Mouse (Mus musculus): ENCODE results near the gene Odf4. TPM values are rescaled to one million over a fixed set of nuclear protein-coding genes. Genes with fewer than 3 reads are reported as not detected.
"Not testable (repeated sequence)": the region's sequence is repeated elsewhere in the genome, so short reads cannot be mapped to it uniquely, and the experiment has no call there.

Odf4 gene
- 0.22 TPM in 1 of 2 replicates, not detected in the other for polyA plus RNA-seq (2015; fragmentation: Nextera tagmentation; extraction: Ambion mirVana)

DNA sequence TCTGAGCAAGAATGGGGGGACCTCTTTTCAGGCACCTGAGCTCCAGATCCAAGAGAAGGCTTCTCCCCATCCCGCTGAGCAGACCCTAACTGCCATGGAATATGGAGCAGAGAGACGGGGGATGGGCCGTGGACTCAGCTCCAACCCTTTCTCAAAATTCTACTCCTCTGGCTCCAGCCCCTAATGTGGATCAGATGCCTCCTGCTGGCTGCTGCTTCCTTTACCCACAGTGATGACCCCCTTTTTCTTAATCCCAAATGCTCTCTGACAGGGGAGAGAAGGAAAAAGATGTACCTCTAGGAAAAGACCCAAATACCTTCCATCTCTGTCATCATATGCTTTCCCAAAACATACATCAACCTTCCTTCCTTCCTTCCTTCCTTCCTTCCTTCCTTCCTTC is at the start of gene Odf4:
Gene Odf4 (minus strand): TSS at position 101 of the 400 bp plus-strand sequence.
- no peak for DNase-seq (ENCODE audit: low spot score)
- Histone ChIP-seq H3K36me3 (ENCODE audit: control insufficient read depth, insufficient read depth, low read length) (no peaks in the 10 kb centered on the region), H3K27ac (replicated peaks) (no peak within 1 kb of the TSS), H3K4me1 (replicated peaks; ENCODE audit: control insufficient read depth, insufficient read depth) (no peaks in the 10 kb centered on the region), H3K9me3 (ENCODE audit: control insufficient read depth, low read length) (no peaks in the 10 kb centered on the region), H3K4me2 (replicated peaks; ENCODE audit: low read depth) (no peak within 1 kb of the TSS), H3K27me3 (ENCODE audit: control insufficient read depth, insufficient read depth, low read length) (no peaks in the 10 kb centered on the region), H3K4me3 (ENCODE audit: low read depth, low read length) (no peak within 1 kb of the TSS), H3K9ac (ENCODE audit: low read length) (no peak within 1 kb of the TSS)
- WGBS = 92% methylated on average over 3 of the region's 3 CpGs
- no peak for TF ChIP-seq EP300 (optimal IDR thresholded peaks at IDR 0.05)
- no peak for TF ChIP-seq CTCF (IDR thresholded peaks at IDR 0.05; ENCODE audit: low read depth)
- no peak for ATAC-seq (ENCODE audit: low FRiP score, low TSS enrichment)

DNA sequence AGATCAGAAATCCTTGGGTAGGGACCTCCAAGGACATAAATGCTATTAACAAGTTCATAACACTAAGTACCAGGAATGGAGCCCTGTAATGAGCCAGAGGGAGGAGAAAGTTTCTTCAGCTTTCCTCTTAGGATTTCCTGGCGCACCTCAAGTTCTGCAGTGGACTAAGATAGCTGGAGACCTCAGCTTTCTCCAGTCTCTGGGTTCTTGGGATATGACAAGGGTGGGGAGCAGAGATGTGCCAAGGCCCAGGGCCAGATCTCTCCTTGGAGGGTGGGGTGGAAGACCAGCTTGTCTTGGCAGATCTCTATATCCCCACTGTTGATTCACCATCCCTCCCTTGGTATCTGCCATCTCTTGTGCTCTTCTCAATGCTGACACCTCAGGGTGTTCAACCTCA is 48.7 kb upstream of the Odf4 start:
- TF ChIP-seq EP300 (optimal IDR thresholded peaks at IDR 0.05) (no peak), CTCF (IDR thresholded peaks at IDR 0.05; ENCODE audit: low read depth) (no peak)
- Histone ChIP-seq H3K9me3 (ENCODE audit: control insufficient read depth, low read length) (no peaks in the 10 kb centered on the region), H3K4me1 (replicated peaks; ENCODE audit: control insufficient read depth, insufficient read depth) (0 out of 2 replicates have a peak, but pooled peaks cover 5% of the 10 kb centered on the region), H3K4me2 (replicated peaks; ENCODE audit: low read depth) (no peak overlapping the region), H3K4me3 (ENCODE audit: low read depth, low read length) (no peak overlapping the region), H3K27me3 (ENCODE audit: control insufficient read depth, insufficient read depth, low read length) (no peaks in the 10 kb centered on the region), H3K27ac (replicated peaks) (no peak overlapping the region), H3K9ac (ENCODE audit: low read length) (no peak overlapping the region), H3K36me3 (ENCODE audit: control insufficient read depth, insufficient read depth, low read length) (no peaks in the 10 kb centered on the region)
- WGBS = 80% methylated on average over 1 of the region's 1 CpGs
- ATAC-seq (ENCODE audit: low FRiP score, low TSS enrichment) (no peak), DNase-seq (ENCODE audit: low spot score) (no peak)

DNA sequence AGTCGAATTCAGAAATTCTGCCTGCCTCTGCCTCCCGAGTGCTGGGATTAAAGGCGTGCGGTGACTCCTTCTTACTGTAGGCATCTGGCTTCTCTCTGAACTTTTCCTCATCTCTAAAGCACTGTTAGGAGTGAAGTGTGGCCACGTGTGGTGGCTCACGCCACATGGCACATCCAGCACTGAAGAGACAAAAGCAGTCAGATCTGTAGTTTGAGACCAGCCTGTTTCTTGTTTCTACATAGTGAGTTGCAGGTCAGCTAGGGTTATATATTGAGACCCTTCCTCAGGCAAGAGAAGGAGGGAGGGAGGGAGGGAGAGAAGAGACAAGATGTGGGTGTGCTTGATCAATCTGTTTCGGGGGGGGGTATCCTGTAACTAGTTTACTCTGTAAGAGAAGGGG is 48.2 kb upstream of the Odf4 start, which contains the start of gene Rangrf:
Gene Rangrf (minus strand): TSS at position 101 of the 400 bp plus-strand sequence.
- Histone ChIP-seq H3K36me3 (ENCODE audit: control insufficient read depth, insufficient read depth, low read length) (no peaks in the 10 kb centered on the region), H3K9me3 (ENCODE audit: control insufficient read depth, low read length) (no peaks in the 10 kb centered on the region), H3K4me1 (replicated peaks; ENCODE audit: control insufficient read depth, insufficient read depth) (0 out of 2 replicates have a peak, but pooled peaks cover 3% of the 10 kb centered on the region), H3K9ac (ENCODE audit: low read length) (peak within 1 kb of the TSS; percentile 41; the same call in 1 of the 2 replicates), H3K27ac (replicated peaks) (no peak within 1 kb of the TSS), H3K4me2 (replicated peaks; ENCODE audit: low read depth) (peak within 1 kb of the TSS; percentile 65), H3K4me3 (ENCODE audit: low read depth, low read length) (peak within 1 kb of the TSS; percentile 38), H3K27me3 (ENCODE audit: control insufficient read depth, insufficient read depth, low read length) (no peaks in the 10 kb centered on the region)
- ATAC-seq (ENCODE audit: low FRiP score, low TSS enrichment) (no peak), DNase-seq (ENCODE audit: low spot score) (no peak)
- 78% methylated on average over 7 of the region's 7 CpGs for WGBS
- TF ChIP-seq EP300 (optimal IDR thresholded peaks at IDR 0.05) = no peak
- no peak for TF ChIP-seq CTCF (IDR thresholded peaks at IDR 0.05; ENCODE audit: low read depth)

DNA sequence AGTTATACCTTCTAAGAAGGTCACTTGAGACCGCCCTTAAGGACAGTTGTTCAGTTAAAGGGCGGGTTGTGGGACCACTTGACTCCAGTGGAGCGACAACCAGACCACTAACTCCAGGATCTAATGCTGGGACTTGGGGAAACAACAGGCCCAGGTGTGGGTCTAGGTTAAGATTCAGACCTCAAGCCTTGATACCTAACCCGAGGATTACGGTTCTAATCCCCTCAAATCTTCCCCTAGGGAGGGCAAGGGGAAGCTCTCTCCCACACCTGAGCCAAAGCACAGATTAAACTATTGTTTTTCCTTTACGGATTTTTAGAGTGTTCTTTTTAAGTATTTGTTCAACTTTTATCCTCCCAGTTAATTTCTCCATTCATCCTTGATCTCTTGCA is 47.2 kb upstream of the Odf4 start:
- ATAC-seq (ENCODE audit: low FRiP score, low TSS enrichment) (peak; percentile 11; the same call in 1 of the 2 replicates), DNase-seq (ENCODE audit: low spot score) (no peak)
- no peaks in the 10 kb centered on the region for H3K9me3 ChIP-seq (ENCODE audit: control insufficient read depth, low read length)
- no peaks in the 10 kb centered on the region for H3K36me3 ChIP-seq (ENCODE audit: control insufficient read depth, insufficient read depth, low read length)
- peak overlapping the region; percentile 38 for H3K4me3 ChIP-seq (ENCODE audit: low read depth, low read length)
- peak overlapping the region; percentile 65 for H3K4me2 ChIP-seq (replicated peaks; ENCODE audit: low read depth)
- no peaks in the 10 kb centered on the region for H3K27me3 ChIP-seq (ENCODE audit: control insufficient read depth, insufficient read depth, low read length)
- TF ChIP-seq CTCF (IDR thresholded peaks at IDR 0.05; ENCODE audit: low read depth) = no peak
- TF ChIP-seq EP300 (optimal IDR thresholded peaks at IDR 0.05) = no peak
- no peak overlapping the region for H3K27ac ChIP-seq (replicated peaks)
- 0 out of 2 replicates have a peak, but pooled peaks cover 3% of the 10 kb centered on the region for H3K4me1 ChIP-seq (replicated peaks; ENCODE audit: control insufficient read depth, insufficient read depth)
- H3K9ac ChIP-seq (ENCODE audit: low read length) = peak overlapping the region; percentile 41; the same call in 1 of the 2 replicates
- 26% methylated on average over 6 of the region's 6 CpGs for WGBS

DNA sequence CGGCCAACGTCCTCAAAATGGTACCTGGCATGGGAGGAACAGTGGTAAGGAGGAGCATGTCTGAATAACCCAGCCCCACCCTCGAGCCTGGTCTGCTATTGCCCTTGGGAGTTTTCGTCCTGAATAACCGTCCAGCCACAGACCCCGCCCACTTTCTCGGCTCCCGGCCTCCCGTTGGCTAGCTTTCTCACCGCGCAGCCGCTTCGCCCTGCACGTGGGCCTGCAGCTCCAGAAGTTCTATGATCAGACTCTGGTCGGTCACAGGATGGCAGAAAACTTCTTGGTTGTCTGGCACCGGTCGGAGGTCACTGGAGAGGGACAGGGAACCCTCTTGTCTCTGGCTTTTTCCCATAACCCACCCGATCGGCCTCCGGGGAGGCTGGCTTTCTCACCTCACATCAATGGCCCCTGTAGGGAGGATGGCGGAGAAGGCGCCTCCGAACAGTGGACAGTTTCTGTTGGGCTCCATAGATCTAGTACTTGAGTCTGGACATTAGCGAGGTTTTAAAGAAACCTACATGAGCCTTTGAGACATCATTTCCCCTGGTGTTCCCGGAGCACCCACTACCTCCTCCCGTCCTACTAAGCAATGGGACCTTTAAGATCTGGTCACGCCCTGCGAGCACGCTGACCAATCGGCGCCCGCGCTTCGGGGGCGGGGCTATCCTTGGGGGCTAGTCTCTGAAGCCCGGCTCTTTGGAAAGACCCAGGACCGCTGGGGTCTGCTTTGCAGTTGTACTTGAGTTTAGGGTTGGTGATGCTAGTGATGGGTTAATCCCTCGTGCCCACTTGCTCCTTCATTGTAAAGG is 46.6 kb upstream of the Odf4 start:
- H3K27me3 ChIP-seq (ENCODE audit: control insufficient read depth, insufficient read depth, low read length); H3K27ac ChIP-seq (replicated peaks); H3K4me1 ChIP-seq (replicated peaks; ENCODE audit: control insufficient read depth, insufficient read depth); H3K36me3 ChIP-seq (ENCODE audit: control insufficient read depth, insufficient read depth, low read length); H3K9me3 ChIP-seq (ENCODE audit: control insufficient read depth, low read length): not testable (repeated sequence)
- Histone ChIP-seq H3K9ac (ENCODE audit: low read length) (peak overlapping the region; percentile 45; the same call in 1 of the 2 replicates), H3K4me3 (ENCODE audit: low read depth, low read length) (peak overlapping the region; percentile 38), H3K4me2 (replicated peaks; ENCODE audit: low read depth) (peak overlapping the region; percentile 65)
- ATAC-seq (ENCODE audit: low FRiP score, low TSS enrichment) = peak; percentile 87
- under 1% methylated on average over 37 of the region's 38 CpGs for WGBS
- peak; percentile 90 for DNase-seq (ENCODE audit: low spot score)

DNA sequence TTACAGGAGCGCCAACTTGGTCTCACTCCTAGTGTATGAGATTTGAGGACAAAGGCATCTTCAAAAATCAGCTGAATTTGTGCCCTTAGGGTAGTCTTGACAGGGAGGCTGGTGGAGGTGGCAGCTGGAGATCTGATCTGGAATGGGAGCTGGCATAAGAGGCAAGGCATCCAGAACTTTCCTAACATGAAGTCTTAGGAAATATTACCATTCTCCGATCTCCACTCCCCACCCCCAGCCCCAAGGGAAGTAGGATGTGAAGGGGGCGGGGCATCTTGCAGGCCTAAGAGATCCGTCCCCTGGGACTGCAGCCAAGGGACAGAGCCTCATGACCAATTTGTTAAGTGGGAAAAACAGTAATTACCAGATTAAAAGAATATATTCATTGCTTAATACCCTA is 43.4 kb upstream of the Odf4 start:
- 68% methylated on average over 4 of the region's 4 CpGs for WGBS
- DNase-seq (ENCODE audit: low spot score) (no peak), ATAC-seq (ENCODE audit: low FRiP score, low TSS enrichment) (no peak)
- no peaks in the 10 kb centered on the region for H3K36me3 ChIP-seq (ENCODE audit: control insufficient read depth, insufficient read depth, low read length)
- no peak overlapping the region for H3K27ac ChIP-seq (replicated peaks)
- peaks cover 3% of the 10 kb centered on the region; the same call in 1 of the 2 replicates for H3K4me1 ChIP-seq (replicated peaks; ENCODE audit: control insufficient read depth, insufficient read depth)
- H3K9ac ChIP-seq (ENCODE audit: low read length) = no peak overlapping the region
- no peak overlapping the region for H3K4me3 ChIP-seq (ENCODE audit: low read depth, low read length)
- no peaks in the 10 kb centered on the region for H3K9me3 ChIP-seq (ENCODE audit: control insufficient read depth, low read length)
- H3K4me2 ChIP-seq (replicated peaks; ENCODE audit: low read depth) = no peak overlapping the region
- H3K27me3 ChIP-seq (ENCODE audit: control insufficient read depth, insufficient read depth, low read length) = no peaks in the 10 kb centered on the region
- TF ChIP-seq CTCF (IDR thresholded peaks at IDR 0.05; ENCODE audit: low read depth) (no peak), EP300 (optimal IDR thresholded peaks at IDR 0.05) (no peak)
